Comparison of ENCODE assay signal across 9 mouse cellular contexts in genomic region chr12:35182675-35183074, GRCm38 (mm10).
DNase-seq lines count a peak whose midpoint lies in the region; ATAC-seq and TF ChIP-seq lines count a peak whose summit lies in the region.
"Had no signal": no experiment of that assay in that cellular context is flagged by ENCODE, and none has a peak within 500 bp of the region (broad histone marks: within the 10 kb centered on the region; RNA-seq: fewer than 3 reads in every experiment).

No protein-coding gene starts in this region.

- no peaks in the 10 kb centered on the region for H3K27me3 ChIP-seq in embryonic facial prominence, embryonic 15.5 days
- H3K27me3 ChIP-seq in heart, embryonic 12.5 days (replicated peaks) = 0 out of 2 replicates have a peak, but pooled peaks cover 7% of the 10 kb centered on the region
- H3K27me3 ChIP-seq in kidney, postnatal 0 days (ENCODE audit: insufficient read depth, low read length) = no peaks in the 10 kb centered on the region
- no peaks in the 10 kb centered on the region for H3K27me3 ChIP-seq in liver, embryonic 11.5 days (replicated peaks; ENCODE audit: control insufficient read depth, insufficient read depth, low read length)
- no peaks in the 10 kb centered on the region for H3K27me3 ChIP-seq in neural tube, embryonic 11.5 days (ENCODE audit: control insufficient read depth, insufficient read depth, low read length)
- H3K27me3 ChIP-seq in stomach, embryonic 16.5 days (ENCODE audit: control insufficient read depth, insufficient read depth, low read length) = no peaks in the 10 kb centered on the region

- no peak for TF ChIP-seq POLR2A in bone marrow, adult 2 months (IDR thresholded peaks at IDR 0.05; ENCODE audit: borderline replicate concordance, control insufficient read depth, low read depth, low read length)

- ATAC-seq in CD4-positive, CD25-positive, alpha-beta regulatory T cell, adult 4 months = peak; percentile 99
- ATAC-seq in embryonic facial prominence, embryonic 15.5 days (ENCODE audit: insufficient number of reproducible peaks, low FRiP score, low TSS enrichment, low read depth) = peak; percentile 60; the same call in 1 of the 2 replicates
- peak; percentile 64; the same call in 1 of the 2 replicates for ATAC-seq in heart, embryonic 12.5 days (ENCODE audit: insufficient number of reproducible peaks, low FRiP score)
- ATAC-seq in kidney, postnatal 0 days (replicated peaks; ENCODE audit: low FRiP score, low read depth) = peak; percentile 80
- ATAC-seq in liver, embryonic 11.5 days (replicated peaks; ENCODE audit: low FRiP score) = 0 out of 2 replicates have a peak, but pooled peaks have one; percentile 34
- ATAC-seq in neural tube, embryonic 11.5 days (ENCODE audit: insufficient read depth, low FRiP score, low TSS enrichment) = peak; percentile 64
- peak; percentile 72 for ATAC-seq in stomach, embryonic 16.5 days (ENCODE audit: insufficient read depth, low FRiP score)

- peak; percentile 73 for TF ChIP-seq CTCF in bone marrow, adult 2 months (IDR thresholded peaks at IDR 0.05; ENCODE audit: control insufficient read depth, insufficient read depth, low read length)
- peak; percentile 98 for TF ChIP-seq CTCF in kidney, postnatal 0 days (IDR thresholded peaks at IDR 0.05; ENCODE audit: low read depth)

- 10% methylated on average over 3 of the region's 3 CpGs for WGBS in bone marrow, adult 2 months
- WGBS in embryonic facial prominence, embryonic 15.5 days = 8% methylated on average over 3 of the region's 3 CpGs
- WGBS in heart, embryonic 12.5 days = 11% methylated on average over 3 of the region's 3 CpGs
- WGBS in kidney, postnatal 0 days = 9% methylated on average over 3 of the region's 3 CpGs
- 7% methylated on average over 3 of the region's 3 CpGs for WGBS in liver, embryonic 11.5 days
- WGBS in neural tube, embryonic 11.5 days = 17% methylated on average over 3 of the region's 3 CpGs
- 7% methylated on average over 3 of the region's 3 CpGs for WGBS in stomach, embryonic 16.5 days

- H3K9me3 ChIP-seq in embryonic facial prominence, embryonic 15.5 days (replicated peaks) = no peaks in the 10 kb centered on the region
- H3K9me3 ChIP-seq in heart, embryonic 12.5 days (replicated peaks) = no peaks in the 10 kb centered on the region
- H3K9me3 ChIP-seq in kidney, postnatal 0 days (replicated peaks; ENCODE audit: low read length) = no peaks in the 10 kb centered on the region
- no peaks in the 10 kb centered on the region for H3K9me3 ChIP-seq in liver, embryonic 11.5 days (ENCODE audit: control insufficient read depth, low read length)
- H3K9me3 ChIP-seq in neural tube, embryonic 11.5 days (ENCODE audit: control insufficient read depth, low read length) = no peaks in the 10 kb centered on the region
- H3K9me3 ChIP-seq in stomach, embryonic 16.5 days (replicated peaks; ENCODE audit: control insufficient read depth, low read length) = no peaks in the 10 kb centered on the region

- H3K4me3 ChIP-seq in bone marrow, adult 2 months (replicated peaks; ENCODE audit: control insufficient read depth, low read depth, low read length) = no peak overlapping the region
- no peak overlapping the region for H3K4me3 ChIP-seq in embryonic facial prominence, embryonic 15.5 days (replicated peaks)
- H3K4me3 ChIP-seq in heart, embryonic 12.5 days = no peak overlapping the region
- no peak overlapping the region for H3K4me3 ChIP-seq in kidney, postnatal 0 days (replicated peaks; ENCODE audit: low read depth, low read length)
- H3K4me3 ChIP-seq in liver, embryonic 11.5 days (ENCODE audit: low read depth, low read length) = no peak overlapping the region
- no peak overlapping the region for H3K4me3 ChIP-seq in neural tube, embryonic 11.5 days (ENCODE audit: low read depth, low read length)
- no peak overlapping the region for H3K4me3 ChIP-seq in stomach, embryonic 16.5 days (replicated peaks; ENCODE audit: low read length)
- H3K4me3 ChIP-seq: erythroblast, embryonic 14.5 days had no signal

- peak; percentile 87 for DNase-seq in kidney, postnatal 0 days (ENCODE audit: low spot score)
- DNase-seq in liver, embryonic 11.5 days (ENCODE audit: low spot score) = peak; percentile 70
- DNase-seq in neural tube, embryonic 11.5 days (ENCODE audit: low spot score) = peak; percentile 82

- H3K27ac ChIP-seq in bone marrow, adult 2 months (ENCODE audit: control insufficient read depth, insufficient read depth, low read depth, low read length, poor library complexity) = no peak overlapping the region
- H3K27ac ChIP-seq in embryonic facial prominence, embryonic 15.5 days (replicated peaks) = no peak overlapping the region
- no peak overlapping the region for H3K27ac ChIP-seq in heart, embryonic 12.5 days (ENCODE audit: poor library complexity, severe bottlenecking)
- H3K27ac ChIP-seq in kidney, postnatal 0 days = no peak overlapping the region
- H3K27ac ChIP-seq in liver, embryonic 11.5 days (ENCODE audit: low read depth, low read length) = no peak overlapping the region
- H3K27ac ChIP-seq in neural tube, embryonic 11.5 days (ENCODE audit: low read depth, low read length) = no peak overlapping the region
- H3K27ac ChIP-seq in stomach, embryonic 16.5 days (ENCODE audit: low read length) = no peak overlapping the region

- no peak overlapping the region for H3K9ac ChIP-seq in embryonic facial prominence, embryonic 15.5 days
- H3K9ac ChIP-seq in heart, embryonic 12.5 days = no peak overlapping the region
- no peak overlapping the region for H3K9ac ChIP-seq in kidney, postnatal 0 days (ENCODE audit: low read depth, low read length)
- H3K9ac ChIP-seq in liver, embryonic 11.5 days (ENCODE audit: low read depth, low read length) = no peak overlapping the region
- no peak overlapping the region for H3K9ac ChIP-seq in neural tube, embryonic 11.5 days (ENCODE audit: low read length)
- H3K9ac ChIP-seq in stomach, embryonic 16.5 days (ENCODE audit: low read length) = no peak overlapping the region

- H3K4me2 ChIP-seq in embryonic facial prominence, embryonic 15.5 days (replicated peaks) = no peak overlapping the region
- no peak overlapping the region for H3K4me2 ChIP-seq in heart, embryonic 12.5 days
- H3K4me2 ChIP-seq in kidney, postnatal 0 days (ENCODE audit: low read length) = no peak overlapping the region
- no peak overlapping the region for H3K4me2 ChIP-seq in liver, embryonic 11.5 days
- no peak overlapping the region for H3K4me2 ChIP-seq in neural tube, embryonic 11.5 days (ENCODE audit: low read depth)
- H3K4me2 ChIP-seq in stomach, embryonic 16.5 days (ENCODE audit: low read depth, low read length) = no peak overlapping the region

- no peaks in the 10 kb centered on the region for H3K4me1 ChIP-seq in bone marrow, adult 2 months (ENCODE audit: control insufficient read depth, insufficient read depth, low read length)
- H3K4me1 ChIP-seq in embryonic facial prominence, embryonic 15.5 days = no peaks in the 10 kb centered on the region
- H3K4me1 ChIP-seq in heart, embryonic 12.5 days (replicated peaks) = no peaks in the 10 kb centered on the region
- H3K4me1 ChIP-seq in kidney, postnatal 0 days (replicated peaks; ENCODE audit: insufficient read depth, low read length) = no peaks in the 10 kb centered on the region
- no peaks in the 10 kb centered on the region for H3K4me1 ChIP-seq in liver, embryonic 11.5 days (replicated peaks; ENCODE audit: control insufficient read depth, insufficient read depth, low read length)
- no peaks in the 10 kb centered on the region for H3K4me1 ChIP-seq in neural tube, embryonic 11.5 days (ENCODE audit: control insufficient read depth, insufficient read depth, low read length)
- H3K4me1 ChIP-seq in stomach, embryonic 16.5 days (ENCODE audit: control insufficient read depth, insufficient read depth, low read length) = no peaks in the 10 kb centered on the region

- no peaks in the 10 kb centered on the region for H3K36me3 ChIP-seq in embryonic facial prominence, embryonic 15.5 days
- no peaks in the 10 kb centered on the region for H3K36me3 ChIP-seq in heart, embryonic 12.5 days
- no peaks in the 10 kb centered on the region for H3K36me3 ChIP-seq in kidney, postnatal 0 days (ENCODE audit: insufficient read depth, low read length)
- H3K36me3 ChIP-seq in liver, embryonic 11.5 days (ENCODE audit: control insufficient read depth, insufficient read depth, low read length) = no peaks in the 10 kb centered on the region
- H3K36me3 ChIP-seq in neural tube, embryonic 11.5 days (ENCODE audit: control insufficient read depth, insufficient read depth, low read length) = no peaks in the 10 kb centered on the region
- no peaks in the 10 kb centered on the region for H3K36me3 ChIP-seq in stomach, embryonic 16.5 days (ENCODE audit: control insufficient read depth, insufficient read depth, low read length)

Comparison
In these comparisons a context has a peak if more than half of its experiments do, and no peak if none do; other contexts are left out.
1. ATAC-seq: peak in every context shown above with its lines; median percentile 99 in CD4-positive, CD25-positive, alpha-beta regulatory T cell, adult 4 months; 80 in kidney, postnatal 0 days; 72 in stomach, embryonic 16.5 days; 64 in heart, embryonic 12.5 days; 64 in neural tube, embryonic 11.5 days; 60 in embryonic facial prominence, embryonic 15.5 days; 34 in liver, embryonic 11.5 days.